Mouse (Mus musculus) CH12.LX (cell line): ENCODE measurements at regions not wholly inside any gene's neighbourhood (a gene's known extent, or its start where the extent isn't known, plus 50 kb on each side); places are given as distances from the start of the nearest gene placed in this dataset.

ENCODE experiments used
- DNase-seq: peaks from one replicate; pipeline ENCODE4 v3.0.0-alpha.2; 2013; ENCODE audit errors: extremely low read depth
- H3K27ac ChIP-seq: 2 replicates; pipeline ENCODE4 v1.5.1; 2012; ENCODE audit warnings: low read depth, mild to moderate bottlenecking, control low read depth, moderate library complexity; ENCODE audit not compliant: insufficient read depth
- H3K27me3 ChIP-seq: replicated peaks from 2 replicates; pipeline ENCODE3; 2012; ENCODE audit warnings: inconsistent platforms
- H3K36me3 ChIP-seq, 2 experiments: replicated peaks in 1 of 2; 2 replicates each; pipeline versions ENCODE3 to v1.6.1; 2012; ENCODE audit warnings: inconsistent platforms in 1 of 2, low read length in 1 of 2, mild to moderate bottlenecking in 1 of 2, mixed read lengths in 1 of 2, moderate library complexity in 1 of 2; ENCODE audit not compliant: control insufficient read depth in 1 of 2, insufficient read depth in 1 of 2
- H3K4me1 ChIP-seq, 2 experiments: 2 replicates each; pipeline ENCODE4 v1.6.1; 2012; ENCODE audit warnings: inconsistent platforms in 1 of 2, moderate library complexity in 1 of 2; ENCODE audit not compliant: insufficient read depth in 2 of 2, control insufficient read depth in 1 of 2
- H3K4me2 ChIP-seq: 2 replicates; pipeline ENCODE4 v1.6.1; 2012; ENCODE audit warnings: low read depth, mild to moderate bottlenecking, control low read depth; ENCODE audit not compliant: poor library complexity, insufficient read depth, severe bottlenecking
- H3K4me3 ChIP-seq, 3 experiments: fragments of 150-350 bp in 1 of 3; sonication (generic) in 1 of 3; replicated peaks in 1 of 3; 2 replicates each; pipeline versions ENCODE3 to v1.5.1; 2011 to 2012; ENCODE audit warnings: low read depth in 2 of 3, low read length in 2 of 3, mild to moderate bottlenecking in 2 of 3, moderate library complexity in 2 of 3, control low read depth in 1 of 3, improper control_type of control experiment in 1 of 3, inconsistent platforms in 1 of 3, mixed read lengths in 1 of 3; ENCODE audit not compliant: poor library complexity in 1 of 3
- H3K79me2 ChIP-seq: replicated peaks from 2 replicates; pipeline ENCODE4 v1.6.1; 2012; ENCODE audit warnings: mild to moderate bottlenecking, moderate library complexity; ENCODE audit not compliant: control insufficient read depth, poor library complexity, insufficient read depth, severe bottlenecking; ENCODE audit errors: extremely low read depth
- H3K9ac ChIP-seq: 2 replicates; pipeline ENCODE4 v1.6.1; 2012; ENCODE audit warnings: low read depth, mild to moderate bottlenecking, control low read depth, moderate library complexity; ENCODE audit not compliant: insufficient read depth
- H3K9me3 ChIP-seq: replicated peaks from 2 replicates; pipeline ENCODE3; 2012; ENCODE audit warnings: low read length, inconsistent platforms, mixed read lengths
- CHD1 ChIP-seq: IDR thresholded peaks from 2 replicates; pipeline ENCODE4 v1.6.1; 2012; ENCODE audit warnings: low read depth, low read length, improper control_type of control experiment, inconsistent platforms
- CHD2 ChIP-seq: IDR thresholded peaks from 2 replicates; pipeline ENCODE4 v1.6.1; 2011; ENCODE audit warnings: low read length, improper control_type of control experiment
- CTCF ChIP-seq, 2 experiments: IDR thresholded peaks in 1 of 2; conservative IDR thresholded peaks in 1 of 2; 2 replicates each; pipeline ENCODE4 v1.5.1; 2011 to 2012; ENCODE audit warnings: low read depth in 2 of 2, low read length in 2 of 2, improper control_type of control experiment in 1 of 2, inconsistent platforms in 1 of 2, mild to moderate bottlenecking in 1 of 2, moderate library complexity in 1 of 2
- E2F4 ChIP-seq: IDR thresholded peaks from 2 replicates; pipeline ENCODE4 v1.6.1; 2011; ENCODE audit warnings: low read depth, low read length, improper control_type of control experiment; ENCODE audit not compliant: insufficient replicate concordance
- ETS1 ChIP-seq: conservative IDR thresholded peaks from 2 replicates; pipeline ENCODE4 v1.6.1; 2012; ENCODE audit warnings: low read depth, mild to moderate bottlenecking, inconsistent platforms, low read length, improper control_type of control experiment, moderate library complexity
- HCFC1 ChIP-seq: IDR thresholded peaks from 2 replicates; pipeline ENCODE4 v1.6.1; 2012; ENCODE audit warnings: low read depth, mild to moderate bottlenecking, inconsistent platforms, low read length, improper control_type of control experiment
- IRF4 ChIP-seq: IDR thresholded peaks from 2 replicates; pipeline ENCODE4 v1.6.1; 2014; ENCODE audit warnings: low read depth, mild to moderate bottlenecking, inconsistent platforms, low read length, improper control_type of control experiment
- JUN ChIP-seq: IDR thresholded peaks from 2 replicates; pipeline ENCODE4 v1.6.1; 2011; ENCODE audit warnings: low read depth, mild to moderate bottlenecking, low read length, improper control_type of control experiment, moderate library complexity; ENCODE audit not compliant: insufficient read depth
- KAT2A ChIP-seq: IDR thresholded peaks from 2 replicates; pipeline ENCODE4 v1.6.1; 2012; ENCODE audit warnings: low read length, improper control_type of control experiment, inconsistent platforms; ENCODE audit not compliant: insufficient replicate concordance
- MAFK ChIP-seq: IDR thresholded peaks from 2 replicates; pipeline ENCODE4 v1.6.1; 2011; ENCODE audit warnings: low read length, improper control_type of control experiment; ENCODE audit not compliant: insufficient replicate concordance
- MEF2A ChIP-seq: IDR thresholded peaks from 2 replicates; pipeline ENCODE4 v1.6.1; 2014; ENCODE audit warnings: low read depth, mild to moderate bottlenecking, inconsistent platforms, low read length, improper control_type of control experiment, borderline replicate concordance
- MXI1 ChIP-seq: IDR thresholded peaks from 2 replicates; pipeline ENCODE4 v1.6.1; 2011; ENCODE audit warnings: mild to moderate bottlenecking, low read depth, low read length, improper control_type of control experiment
- NELFE ChIP-seq: IDR thresholded peaks from 2 replicates; pipeline ENCODE4 v1.6.1; 2011; ENCODE audit warnings: low read depth, low read length, improper control_type of control experiment
- NRF1 ChIP-seq: IDR thresholded peaks from 2 replicates; pipeline ENCODE4 v1.6.1; 2014; ENCODE audit warnings: low read depth, mild to moderate bottlenecking, inconsistent platforms, low read length, improper control_type of control experiment, moderate library complexity
- PAX5 ChIP-seq: IDR thresholded peaks from 2 replicates; pipeline ENCODE4 v1.6.1; 2012; ENCODE audit warnings: low read length, inconsistent platforms, mixed read lengths
- POLR2AphosphoS2 ChIP-seq: IDR thresholded peaks from 2 replicates; pipeline ENCODE4 v1.6.1; 2011; ENCODE audit warnings: low read depth, low read length, improper control_type of control experiment
- RAD21 ChIP-seq: IDR thresholded peaks from 2 replicates; pipeline ENCODE4 v1.6.1; 2011; ENCODE audit warnings: low read depth, mild to moderate bottlenecking, low read length, improper control_type of control experiment, moderate library complexity
- RCOR1 ChIP-seq: conservative IDR thresholded peaks from 2 replicates; pipeline ENCODE4 v1.6.1; 2012; ENCODE audit warnings: low read depth, mild to moderate bottlenecking, inconsistent platforms, low read length, improper control_type of control experiment
- SMC3 ChIP-seq: IDR thresholded peaks from 2 replicates; pipeline ENCODE4 v1.6.1; 2011; ENCODE audit warnings: low read depth, low read length, improper control_type of control experiment
- TCF12 ChIP-seq: IDR thresholded peaks from 2 replicates; pipeline ENCODE4 v1.6.1; 2014; ENCODE audit warnings: low read depth, mild to moderate bottlenecking, inconsistent platforms, low read length, improper control_type of control experiment
- ZC3H11A ChIP-seq: IDR thresholded peaks from 2 replicates; pipeline ENCODE4 v1.6.1; 2012; ENCODE audit warnings: low read depth, mild to moderate bottlenecking, inconsistent platforms, low read length, improper control_type of control experiment
- dilution Hi-C: fragments of 300-500 bp; cut with MboI; formaldehyde crosslinking; loops from 2 replicates; pipeline ENCODE4 v1.14.3; 2020; ENCODE audit warnings: low sequenced_read_pairs; ENCODE audit not compliant: extremely low pct_unique_long_range_greater_than_20kb, extremely low pct_ligation_motif_present
- in situ Hi-C: fragments of 300-500 bp; cut with MboI; formaldehyde crosslinking; loops from 3 replicates; pipeline ENCODE4 v1.14.3; 2019; ENCODE audit warnings: low sequenced_read_pairs, low pct_ligation_motif_present, low pct_unique_long_range_greater_than_20kb, mixed read lengths

GRCm38 (mm10) chr19:56099725-56100124, 187.2 kb upstream of the Habp2 start:
- H3K4me2 ChIP-seq = no peak overlapping the region
- peaks cover 27% of the 10 kb centered on the region for H3K9me3 ChIP-seq
- H3K9ac ChIP-seq = no peak overlapping the region
- no peaks in the 10 kb centered on the region for H3K4me1 ChIP-seq
- peaks cover 42% of the 10 kb centered on the region for H3K27me3 ChIP-seq
- no peak overlapping the region for H3K27ac ChIP-seq
- DNase-seq = no peak
- in situ Hi-C loops = no loop called here
- TF ChIP-seq SMC3 (no peak), CHD2 (no peak), ETS1 (no peak), IRF4 (no peak), NRF1 (no peak), E2F4 (no peak), MAFK (no peak), HCFC1 (no peak), ZC3H11A (no peak), RAD21 (no peak), JUN (no peak), CHD1 (no peak), RCOR1 (no peak), PAX5 (no peak), MEF2A (no peak), NELFE (no peak), KAT2A (no peak), TCF12 (no peak), MXI1 (no peak)
- dilution Hi-C loops = no loop called here
- H3K79me2 ChIP-seq = no peaks in the 10 kb centered on the region
- H3K4me3 ChIP-seq = no peak overlapping the region
- H3K36me3 ChIP-seq = no peaks in the 10 kb centered on the region

DNA sequence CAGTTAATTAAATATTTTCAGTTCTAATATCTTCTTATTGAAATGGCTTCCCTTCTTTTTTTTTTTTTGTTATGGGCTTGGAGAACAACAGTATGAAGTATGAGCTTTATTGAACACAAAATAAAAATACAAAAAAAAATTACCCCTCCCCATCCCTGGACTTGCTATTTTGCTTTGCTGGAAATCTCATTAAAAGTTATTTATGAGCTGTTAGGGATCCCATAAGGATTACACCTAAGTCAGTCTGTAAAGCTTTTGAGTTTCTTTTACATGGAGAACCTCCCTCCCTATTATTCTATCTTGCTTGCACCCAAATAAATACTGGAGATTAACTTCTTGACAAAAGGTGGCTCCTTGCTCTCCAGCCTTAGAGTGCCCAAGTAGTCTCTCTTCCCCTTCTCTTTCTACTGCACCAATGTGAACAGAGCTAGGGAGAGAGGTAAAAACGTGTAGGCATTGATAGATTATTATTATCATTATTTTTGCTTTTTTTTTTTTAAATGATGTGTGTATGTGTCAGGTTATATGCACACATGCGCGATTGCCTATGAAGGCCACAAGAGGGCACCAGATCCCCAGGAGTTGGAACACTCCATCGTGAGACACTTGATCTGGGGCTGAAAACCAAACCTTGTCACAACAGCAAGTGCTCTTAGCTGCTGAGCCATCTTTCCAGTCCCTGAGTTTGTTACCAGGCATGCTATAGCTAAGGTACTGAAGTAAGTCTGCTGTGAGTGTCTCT, 186.6 kb upstream of the Habp2 start:
- Histone ChIP-seq H3K27ac (no peak overlapping the region), H3K4me2 (no peak overlapping the region), H3K27me3 (peaks cover 43% of the 10 kb centered on the region), H3K36me3 (no peaks in the 10 kb centered on the region), H3K4me1 (no peaks in the 10 kb centered on the region), H3K4me3 (no peak overlapping the region), H3K9me3 (peaks cover 27% of the 10 kb centered on the region), H3K9ac (no peak overlapping the region), H3K79me2 (no peaks in the 10 kb centered on the region)
- peak; percentile 7 for DNase-seq
- in situ Hi-C loops = no loop called here
- dilution Hi-C loops = no loop called here
- TF ChIP-seq POLR2AphosphoS2 = no peak
- TF ChIP-seq SMC3 = peak; percentile 32; the same call in 1 of the 2 replicates
- peak; percentile 39 for TF ChIP-seq RAD21
- TF ChIP-seq CTCF (conservative IDR thresholded peaks at IDR 0.05 in 1 of 2, IDR thresholded peaks at IDR 0.05 in 1 of 2; ENCODE audit: low read depth in 2 of 2, low read length in 2 of 2) = peak; percentile 26 to 53; a peak in 2 of 4 replicates
- TF ChIP-seq, all 38 proteins: peak for 3
